Mouse (Mus musculus) cerebellum, postnatal 10 days (tissue): Measurements from ENCODE around the gene Ildr1.
A peak's percentile ranks its signal among the peaks of the same experiment; 100 is the strongest.

Source experiments
- DNase-seq, 2 experiments: peaks; one replicate each; pipeline ENCODE4 v3.0.0; 2021; ENCODE audit warnings: mixed read lengths in 2 of 2

Gene Ildr1

GRCm38 (mm10) chr16:36693818-36694413 lies at the start of gene Ildr1:
Ildr1 (plus strand) TSS chr16:36693978.
- DNase-seq, result peak; percentile 19 to 31

GRCm38 (mm10) chr16:36645124-36645523 lies 48.7 kb upstream of the Ildr1 start:
- DNase-seq, result no peak

GRCm38 (mm10) chr16:36649304-36649703 lies 44.5 kb upstream of the Ildr1 start:
- DNase-seq, result no peak

GRCm38 (mm10) chr16:36650511-36650910 lies 43.3 kb upstream of the Ildr1 start:
- no peak for DNase-seq

GRCm38 (mm10) chr16:36651174-36651766 lies 42.5 kb upstream of the Ildr1 start:
- DNase-seq, result no peak

- DNase-seq, result no peak
These were observed 38.6 kb upstream of the Ildr1 start for GRCm38 (mm10) chr16:36655199-36655598.

- no peak for DNase-seq
These were observed 37.9 kb upstream of the Ildr1 start for GRCm38 (mm10) chr16:36655910-36656309.

GRCm38 (mm10) chr16:36661330-36661729 lies 32.4 kb upstream of the Ildr1 start:
- no peak for DNase-seq

GRCm38 (mm10) chr16:36663484-36663883 lies 30.3 kb upstream of the Ildr1 start:
- DNase-seq, result no peak

GRCm38 (mm10) chr16:36665782-36666181 lies 28.0 kb upstream of the Ildr1 start, which contains the start of gene Cd86:
Cd86 (minus strand) TSS chr16:36666081.
- DNase-seq, result no peak

GRCm38 (mm10) chr16:36666448-36667017 lies 27.2 kb upstream of the Ildr1 start:
- no peak for DNase-seq

- no peak for DNase-seq
These were observed 23.2 kb upstream of the Ildr1 start for GRCm38 (mm10) chr16:36670590-36670989.

- DNase-seq, result no peak
These were observed 20.6 kb upstream of the Ildr1 start for GRCm38 (mm10) chr16:36673196-36673595.

- peak in 1 of 2 experiments; percentile 10 for DNase-seq
These were observed 19.1 kb upstream of the Ildr1 start for GRCm38 (mm10) chr16:36674457-36675204.

- no peak for DNase-seq
These were observed 18.5 kb upstream of the Ildr1 start for GRCm38 (mm10) chr16:36675304-36675703.

GRCm38 (mm10) chr16:36675902-36676301 lies 17.9 kb upstream of the Ildr1 start:
- no peak for DNase-seq

GRCm38 (mm10) chr16:36681829-36682228 lies 11.9 kb upstream of the Ildr1 start:
- no peak for DNase-seq

GRCm38 (mm10) chr16:36684325-36684918 lies 9.4 kb upstream of the Ildr1 start:
- no peak for DNase-seq

GRCm38 (mm10) chr16:36688076-36688475 lies 5.7 kb upstream of the Ildr1 start:
- no peak for DNase-seq

GRCm38 (mm10) chr16:36691484-36691883 lies 2.3 kb upstream of the Ildr1 start:
- DNase-seq, result no peak

GRCm38 (mm10) chr16:36694798-36695290 lies 1.1 kb downstream of the Ildr1 start:
- DNase-seq, result no peak

GRCm38 (mm10) chr16:36697331-36697730 lies 3.6 kb downstream of the Ildr1 start:
- no peak for DNase-seq

GRCm38 (mm10) chr16:36700484-36700883 lies 6.7 kb downstream of the Ildr1 start:
- DNase-seq, result no peak
